Mouse (Mus musculus) cerebellum, postnatal 14 days (tissue): Measurements from ENCODE around the gene Glipr2.
A peak's percentile ranks its signal among the peaks of the same experiment; 100 is the strongest.

Experiments used
- DNase-seq, 2 experiments: peaks; one replicate each; pipeline ENCODE4 v3.0.0; 2021; ENCODE audit warnings: mixed read lengths in 2 of 2

The Glipr2 gene

DNA sequence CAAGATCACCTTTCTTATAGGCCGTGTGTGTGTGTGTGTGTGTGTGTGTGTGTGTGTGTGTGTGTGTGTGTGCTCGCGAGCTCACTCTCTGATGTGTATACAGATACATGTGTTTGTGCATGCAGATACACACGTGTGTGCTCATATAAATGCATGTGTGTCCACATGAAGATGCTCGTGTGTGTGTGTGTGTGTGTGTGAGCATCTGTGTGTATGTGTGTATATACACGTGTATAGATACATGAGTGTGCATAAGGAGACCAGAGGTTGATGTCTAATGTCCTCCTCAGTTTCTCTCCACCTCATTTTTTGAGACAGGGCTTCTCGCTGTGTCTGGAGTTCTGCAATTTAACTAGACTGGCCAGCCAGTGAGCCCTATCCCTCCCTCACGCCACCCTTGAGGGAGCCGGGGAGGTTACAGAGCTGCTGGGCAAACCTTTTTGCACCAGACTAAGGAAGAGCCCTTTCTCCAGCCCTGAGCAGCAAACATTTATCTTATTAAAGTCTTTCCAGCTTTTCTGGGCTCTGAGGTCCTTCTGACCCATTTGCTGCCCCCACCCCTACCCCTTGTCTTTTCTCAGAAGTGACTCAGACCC lies 14.4 kb downstream of the Glipr2 start:
- no peak for DNase-seq

DNA sequence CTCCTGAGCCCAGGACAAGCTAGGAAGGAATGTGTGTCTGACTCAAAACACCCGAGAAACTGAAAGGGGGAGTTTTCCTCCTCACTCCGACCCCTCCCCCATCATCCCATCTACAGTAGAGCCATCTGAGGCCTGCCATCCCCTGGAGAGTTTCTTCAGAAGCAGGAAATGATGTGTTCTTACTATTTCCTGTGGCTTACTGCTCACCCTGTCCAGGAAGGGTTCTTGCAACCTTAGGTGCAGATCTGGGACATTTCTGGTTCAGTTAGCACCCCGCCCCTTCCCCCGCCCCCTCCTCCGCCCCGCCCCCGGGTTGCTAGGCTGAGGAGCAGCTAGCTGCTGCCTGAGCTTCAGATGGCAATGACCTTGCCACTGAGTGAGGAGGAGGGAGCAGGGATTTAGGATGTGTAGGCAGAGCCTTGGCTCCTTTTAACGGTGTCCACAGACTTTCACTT lies 15.0 kb downstream of the Glipr2 start:
- no peak for DNase-seq

DNA sequence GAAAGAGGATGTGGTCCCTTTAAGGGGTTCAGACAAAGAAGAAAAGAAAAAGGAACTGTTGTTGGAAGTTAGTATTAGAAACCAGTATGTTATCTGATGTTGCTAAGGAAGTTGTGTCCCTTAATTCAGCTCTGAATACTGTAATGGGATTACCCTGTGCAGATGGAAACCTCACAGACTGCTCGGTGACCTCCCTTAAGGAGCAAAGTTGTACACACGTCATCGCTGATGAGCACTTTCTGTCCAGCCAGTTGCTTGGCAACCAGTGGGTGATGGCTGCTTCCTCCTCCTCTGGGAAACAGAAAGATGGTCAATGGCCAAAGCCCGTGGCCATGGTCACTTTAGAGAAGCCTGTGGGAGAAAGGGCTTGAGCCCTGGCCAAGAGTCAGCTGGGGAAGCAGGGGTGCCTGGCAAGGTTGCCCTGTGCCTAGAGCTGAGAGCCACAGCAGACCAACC lies 16.4 kb downstream of the Glipr2 start:
- DNase-seq: peak; percentile 44 to 50

DNA sequence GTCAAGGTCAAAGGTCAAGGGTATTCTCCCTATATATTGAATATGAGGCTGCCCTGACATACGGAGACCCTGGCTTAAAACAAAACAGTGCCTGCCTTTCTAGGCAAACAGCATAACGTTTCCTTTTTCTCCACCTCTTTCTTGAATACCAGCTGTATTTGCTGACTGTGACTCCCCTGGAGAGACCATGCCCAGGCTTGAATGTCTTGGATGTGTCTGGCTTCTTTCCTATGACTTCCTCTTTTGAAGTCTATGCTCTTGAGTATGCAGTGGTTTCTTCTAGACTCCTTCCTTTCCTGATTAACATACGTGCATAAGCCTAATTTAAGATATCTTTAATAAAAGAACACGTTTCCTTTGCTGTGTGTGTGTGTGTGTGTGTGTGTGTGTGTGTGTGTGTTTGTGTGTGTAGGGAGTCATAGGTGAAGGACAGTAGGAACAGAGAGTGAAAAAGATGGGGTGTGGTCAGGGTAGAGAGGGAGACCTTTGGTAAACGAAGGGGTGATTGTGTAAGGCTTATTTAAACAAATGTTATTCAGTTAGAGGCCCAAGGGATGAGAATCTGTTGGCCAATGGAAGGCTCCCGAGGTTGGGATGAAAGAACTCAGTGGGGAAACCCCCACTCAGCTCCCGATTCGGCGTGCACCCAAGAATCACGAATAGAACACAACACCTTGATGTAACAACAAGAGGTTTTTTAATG lies 17.9 kb downstream of the Glipr2 start:
- DNase-seq: no peak

DNA sequence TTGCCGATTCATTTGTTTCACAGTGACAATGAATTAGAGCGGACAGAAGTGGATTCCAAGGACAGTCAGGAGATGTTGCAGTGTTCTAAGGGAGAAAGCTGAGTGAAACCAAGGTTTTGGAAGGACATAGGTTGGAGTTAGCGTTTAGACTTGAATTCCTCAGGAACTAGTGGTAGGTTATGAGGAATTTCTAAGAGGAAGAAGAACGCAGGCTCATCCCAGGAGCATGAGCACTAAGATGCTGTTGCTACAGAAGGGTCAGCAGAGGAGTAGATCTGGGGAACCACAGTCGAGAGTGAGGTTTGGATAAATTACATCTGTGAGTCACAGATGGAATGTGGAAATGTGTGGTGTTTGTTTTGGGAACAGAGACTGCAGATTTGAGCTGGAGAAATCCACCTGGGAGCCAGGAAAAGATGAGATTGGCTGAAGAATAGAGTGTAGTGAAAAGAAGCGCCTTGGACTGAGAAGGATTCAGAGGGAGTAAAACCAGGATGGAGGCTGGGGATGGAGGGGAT lies 19.1 kb downstream of the Glipr2 start:
- DNase-seq: no peak

DNA sequence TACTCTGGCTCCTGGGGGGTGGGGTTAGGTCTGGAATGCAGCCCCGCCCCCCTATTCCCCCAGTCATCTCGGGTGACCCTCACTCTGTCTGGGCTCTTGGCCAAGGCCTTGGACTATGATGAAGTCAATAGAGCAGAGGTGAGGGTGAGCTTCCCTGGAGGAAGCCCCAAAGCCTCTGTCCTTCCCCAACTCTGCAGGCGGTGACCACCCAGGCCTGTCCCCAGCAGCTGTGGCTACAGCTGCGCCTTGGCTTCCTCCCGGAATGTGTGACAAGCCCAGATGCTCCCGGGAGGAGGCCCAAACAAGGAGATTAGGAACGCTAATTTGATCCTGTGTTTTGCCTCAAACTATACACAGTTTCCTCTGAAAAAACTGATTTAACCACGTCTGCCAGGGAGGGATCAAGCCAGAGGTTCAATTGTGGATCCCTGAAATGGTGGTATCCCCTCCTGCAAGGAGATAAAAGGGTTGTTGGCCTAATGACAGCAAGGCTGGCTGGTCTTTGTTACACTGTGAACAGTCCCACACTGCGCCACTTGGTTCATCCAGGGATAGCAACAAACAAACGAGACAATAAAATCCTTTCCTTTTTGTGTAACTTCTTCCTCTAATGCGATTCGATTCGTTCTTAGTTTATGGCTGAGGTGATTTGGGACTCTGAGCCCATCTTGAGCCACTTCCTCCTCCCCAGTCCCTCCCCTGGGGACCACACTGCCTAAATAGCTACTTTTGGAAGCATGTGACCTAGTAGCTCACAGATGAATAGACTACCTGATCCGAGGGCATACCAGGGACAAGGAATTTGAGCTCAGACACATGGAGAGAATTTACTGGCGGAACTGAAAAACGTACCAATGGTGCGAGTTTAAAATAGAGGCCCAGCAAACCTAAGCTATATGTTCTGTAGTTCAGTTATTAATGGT lies 21.6 kb downstream of the Glipr2 start:
- DNase-seq: peak in 1 of 2 experiments; percentile 26

DNA sequence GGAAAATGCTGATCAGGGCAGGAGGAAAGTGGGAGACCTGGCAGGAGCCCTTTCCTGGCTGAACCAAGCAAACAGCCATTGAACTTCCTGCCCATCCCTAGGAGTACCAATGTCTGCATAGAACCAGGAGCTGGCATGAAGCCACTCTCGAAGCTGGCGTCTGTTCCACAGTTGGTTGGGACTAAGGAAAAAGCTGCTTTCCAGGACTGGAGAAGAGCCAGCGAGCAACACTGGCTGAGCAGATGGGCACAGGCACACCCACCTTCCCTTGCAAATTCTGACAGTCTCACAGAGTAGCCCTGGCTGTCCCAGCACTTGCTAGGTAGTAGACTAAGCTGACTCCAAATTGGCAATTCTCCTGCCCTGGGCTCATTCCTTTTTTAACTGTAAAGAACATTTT lies 22.5 kb downstream of the Glipr2 start:
- peak; percentile 97 to 98 for DNase-seq

DNA sequence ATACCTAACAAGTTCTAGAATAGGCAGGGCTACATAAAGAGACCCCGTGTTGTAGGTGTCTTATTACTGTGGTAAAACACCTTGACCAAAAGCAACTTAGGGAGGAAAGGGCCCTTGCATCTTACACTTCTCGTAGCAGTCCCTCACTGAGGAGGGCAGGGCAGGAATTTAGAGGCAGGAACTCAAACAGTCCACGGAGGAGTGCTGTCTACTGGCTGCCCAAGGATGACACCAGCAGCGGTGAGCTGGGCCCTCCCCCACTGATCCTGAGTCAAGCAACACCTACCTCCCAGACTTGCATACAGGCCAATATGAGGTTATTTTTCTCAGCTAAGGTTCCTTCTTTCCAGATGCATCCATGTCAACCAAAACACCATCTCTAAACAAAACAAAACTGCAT lies 23.0 kb downstream of the Glipr2 start:
- no peak for DNase-seq

DNA sequence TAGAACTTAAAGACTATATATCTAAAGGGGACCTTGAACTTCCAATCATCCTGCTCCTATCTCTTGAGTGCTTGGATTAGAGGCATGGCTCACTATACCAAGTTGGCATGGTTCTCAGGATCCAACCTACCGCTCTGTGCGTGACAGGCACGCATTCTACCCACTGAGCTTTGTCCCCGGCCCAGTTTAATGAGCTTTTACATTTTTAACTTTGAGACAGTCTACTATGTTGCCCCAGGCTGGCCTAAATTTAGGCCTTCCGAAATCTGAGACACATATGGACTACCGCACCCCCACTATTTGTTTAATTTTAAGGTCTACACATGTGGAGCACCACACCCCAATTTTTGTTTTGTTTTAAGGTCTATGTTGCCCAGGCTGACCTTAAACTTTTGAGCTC lies 23.6 kb downstream of the Glipr2 start:
- DNase-seq: no peak

DNA sequence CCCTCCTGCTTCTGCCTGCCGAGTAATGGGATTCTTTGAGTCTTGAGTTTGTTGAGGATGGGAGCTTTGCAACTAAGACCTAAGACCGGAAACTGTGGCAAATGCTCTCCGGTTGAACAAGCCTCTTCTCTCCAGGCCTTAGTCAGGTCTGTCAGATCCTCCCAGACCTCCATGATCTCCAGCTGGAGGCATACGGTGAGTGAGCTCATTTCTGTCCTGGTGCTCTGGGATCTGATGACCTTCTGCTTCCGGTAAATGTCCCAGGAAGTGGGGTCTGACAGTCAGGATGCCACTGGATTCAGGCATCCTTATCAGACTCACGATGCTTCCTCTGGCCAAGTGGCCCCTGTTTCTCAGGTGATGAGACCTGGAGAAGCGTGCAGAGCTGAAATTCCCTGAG lies 24.1 kb downstream of the Glipr2 start:
- no peak for DNase-seq

DNA sequence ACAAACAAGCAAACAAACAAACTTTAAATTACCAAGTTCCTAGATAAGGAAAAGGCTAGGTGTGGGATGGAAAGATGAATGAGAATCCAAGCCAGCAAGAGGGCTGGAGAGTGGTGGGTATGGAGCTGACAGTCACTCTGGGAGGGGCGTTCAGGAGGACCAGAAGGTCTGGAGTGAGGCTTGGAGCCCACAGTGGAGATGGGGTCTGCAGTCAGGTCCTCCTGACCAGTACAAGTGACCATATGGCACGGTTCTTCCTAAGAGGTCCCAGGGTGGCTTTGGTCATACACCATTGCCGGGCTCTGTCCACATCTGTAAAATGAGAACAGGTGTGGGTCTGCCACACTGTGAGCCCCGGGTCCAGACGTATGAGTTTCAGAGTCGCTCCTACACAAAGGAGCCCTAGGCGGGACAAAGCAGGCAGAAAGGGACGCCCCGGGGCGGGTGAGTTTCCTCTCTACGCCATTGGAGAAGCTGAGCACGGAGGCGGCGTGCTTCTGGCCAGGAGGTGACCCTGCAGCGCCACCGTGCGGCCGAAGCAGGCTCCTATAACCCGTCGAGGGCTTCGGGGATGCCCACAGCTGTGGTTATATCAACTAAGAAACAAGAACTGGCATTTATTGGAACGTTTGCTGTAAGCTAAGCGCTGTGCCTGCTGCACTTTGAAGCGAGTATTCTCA lies 25.0 kb downstream of the Glipr2 start:
- DNase-seq: peak; percentile 95 to 97

DNA sequence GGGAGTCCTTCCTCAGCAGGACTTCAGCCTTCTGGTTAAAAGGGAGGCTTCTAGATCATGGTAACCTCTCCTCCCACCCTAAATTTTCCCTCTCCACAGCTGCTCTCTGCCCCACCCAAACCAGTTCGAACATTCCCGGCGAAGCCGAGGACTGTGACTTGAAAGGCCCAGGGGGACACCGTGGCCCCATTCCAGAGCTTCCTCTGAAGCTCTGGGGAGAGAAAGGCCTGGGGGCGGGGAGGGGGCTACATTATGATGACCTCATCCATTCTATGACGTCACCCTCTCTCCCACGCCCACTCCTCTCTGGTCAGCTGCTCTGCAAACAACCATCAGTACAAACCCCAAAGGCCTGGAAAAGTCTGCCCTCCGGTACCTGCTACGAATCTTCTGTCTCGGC lies 26.0 kb downstream of the Glipr2 start, which contains the start of gene Ccin:
Ccin (plus strand) TSS at position 303 of the 400 bp plus-strand sequence.
- DNase-seq: no peak

DNA sequence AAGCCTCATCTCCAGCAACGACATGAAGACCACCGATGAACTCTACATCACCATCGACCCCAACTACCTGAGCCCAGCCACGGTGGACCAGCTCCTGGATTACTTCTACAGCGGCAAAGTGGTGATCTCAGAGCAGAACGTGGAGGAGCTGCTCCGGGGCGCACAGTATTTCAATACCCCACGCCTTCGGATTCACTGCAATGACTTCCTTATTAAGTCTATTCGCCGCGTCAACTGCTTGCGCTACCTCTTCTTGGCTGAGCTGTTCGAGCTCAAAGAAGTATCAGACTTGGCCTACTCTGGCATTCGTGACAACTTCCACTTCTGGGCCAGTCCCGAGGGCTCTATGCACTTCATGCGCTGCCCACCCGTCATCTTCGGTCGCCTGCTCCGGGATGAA lies 26.6 kb downstream of the Glipr2 start:
- no peak for DNase-seq

DNA sequence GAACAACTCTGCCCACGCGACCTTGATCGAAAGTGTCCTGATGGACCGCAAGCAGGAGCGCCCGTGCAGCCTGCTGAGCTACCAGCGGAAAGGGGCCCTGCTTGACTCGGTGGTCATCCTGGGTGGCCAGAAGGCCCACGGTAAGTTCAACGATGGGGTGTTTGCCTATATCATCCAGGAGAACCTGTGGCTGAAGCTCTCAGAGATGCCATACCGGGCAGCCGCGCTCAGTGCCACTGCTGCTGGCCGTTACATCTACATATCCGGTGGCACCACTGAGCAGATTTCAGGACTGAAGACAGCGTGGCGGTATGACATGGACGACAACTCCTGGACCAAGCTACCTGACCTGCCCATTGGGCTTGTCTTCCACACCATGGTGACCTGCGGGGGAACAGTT lies 27.1 kb downstream of the Glipr2 start:
- no peak for DNase-seq

DNA sequence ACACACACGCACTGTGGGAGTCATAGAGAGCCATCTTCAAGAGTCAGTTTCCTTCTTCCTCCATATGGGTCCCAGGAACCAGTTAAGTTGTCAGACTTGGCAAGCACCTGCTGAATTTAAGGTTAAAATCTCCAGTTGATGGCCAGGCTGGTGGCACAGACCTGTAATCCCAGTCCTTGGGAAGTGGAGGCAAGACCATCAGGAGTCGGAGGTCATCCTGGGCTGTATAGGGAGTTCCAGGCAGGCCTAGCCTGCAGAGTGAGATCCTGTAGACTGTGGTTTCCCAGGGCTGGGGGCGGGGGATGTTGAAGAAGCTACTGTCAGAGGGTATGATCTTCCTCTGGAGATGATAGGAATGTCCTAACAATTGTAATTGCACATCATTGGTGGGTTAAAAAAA lies 31.8 kb downstream of the Glipr2 start:
- DNase-seq: no peak

DNA sequence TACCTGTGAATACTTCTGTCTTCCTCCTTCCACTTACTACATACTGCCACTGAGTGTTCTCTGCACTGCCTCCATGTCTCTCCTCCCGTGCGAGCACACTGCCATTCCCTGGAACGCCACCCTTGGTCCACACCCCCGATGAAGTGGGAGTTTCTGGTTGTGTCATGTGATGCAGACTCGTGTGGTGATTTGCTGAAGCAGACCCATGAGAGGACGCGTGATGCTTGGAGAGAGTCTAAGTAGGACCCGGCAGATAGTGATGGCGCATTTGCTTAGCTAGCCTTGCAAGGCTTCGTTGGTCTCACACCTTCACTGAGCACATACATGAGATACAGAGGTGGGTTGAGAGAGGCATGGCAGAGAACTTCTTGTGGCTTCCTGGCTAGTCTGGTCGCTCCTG lies 35.9 kb downstream of the Glipr2 start:
- no peak for DNase-seq

DNA sequence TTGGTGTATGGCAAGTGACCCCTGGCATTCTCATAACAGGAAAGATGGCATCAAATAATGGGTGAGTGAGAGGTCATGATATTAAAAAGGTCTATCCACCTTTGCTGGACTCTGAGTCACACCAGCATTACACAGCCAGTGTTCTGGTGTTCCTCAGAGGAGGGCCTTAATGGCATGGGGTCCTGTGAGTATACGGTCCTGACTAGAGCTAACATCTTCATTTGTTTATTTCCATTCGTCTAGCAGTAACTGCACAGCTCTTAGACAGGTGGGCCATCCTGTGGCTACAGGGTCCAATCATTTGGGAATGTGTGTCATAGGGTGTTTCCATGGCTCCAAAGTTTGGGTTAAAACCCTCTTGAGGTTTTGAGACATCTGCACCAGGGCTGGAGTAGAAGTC lies 37.1 kb downstream of the Glipr2 start:
- no peak for DNase-seq

DNA sequence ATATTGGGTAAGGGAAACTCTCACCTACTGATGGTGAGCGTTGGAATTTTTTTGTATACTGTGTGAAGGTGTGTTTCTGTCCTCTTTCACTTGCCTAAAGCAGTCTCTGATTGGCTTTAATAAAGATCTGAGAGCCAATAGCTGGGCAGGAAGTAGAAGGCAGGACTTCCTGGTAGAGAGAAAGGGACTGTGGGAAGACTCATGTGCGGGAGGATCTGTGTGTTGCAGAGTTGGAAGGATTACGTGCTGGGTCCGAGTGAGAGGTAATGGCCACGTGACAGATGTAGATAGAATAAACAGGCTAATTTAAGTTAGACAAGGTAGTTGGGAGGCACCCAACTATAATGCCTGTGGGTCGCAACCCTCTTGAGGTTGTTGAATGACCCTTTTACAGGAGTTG lies 46.4 kb downstream of the Glipr2 start:
- no peak for DNase-seq

DNA sequence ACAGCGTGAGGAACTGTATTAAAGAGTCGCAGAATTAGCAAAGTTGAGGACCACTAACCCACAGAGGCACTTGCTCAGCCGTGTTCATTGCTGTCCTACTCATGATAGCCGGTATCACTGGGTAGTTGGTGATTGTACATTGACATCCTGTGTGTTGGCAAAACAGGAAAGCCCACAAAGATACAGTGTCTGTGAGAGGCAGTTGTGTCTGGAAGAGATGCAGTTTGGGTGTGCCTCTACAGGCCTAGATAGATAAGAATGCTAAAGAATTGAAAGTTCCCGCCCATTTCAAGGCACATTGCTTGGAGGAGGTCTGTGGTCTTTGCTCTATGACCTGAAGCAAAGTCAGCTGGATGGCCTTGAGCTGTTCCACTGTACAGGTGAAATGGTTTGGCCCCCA lies 46.9 kb downstream of the Glipr2 start, which contains the start of gene Clta:
Clta (plus strand) TSS at position 327 of the 400 bp plus-strand sequence.
- no peak for DNase-seq

DNA sequence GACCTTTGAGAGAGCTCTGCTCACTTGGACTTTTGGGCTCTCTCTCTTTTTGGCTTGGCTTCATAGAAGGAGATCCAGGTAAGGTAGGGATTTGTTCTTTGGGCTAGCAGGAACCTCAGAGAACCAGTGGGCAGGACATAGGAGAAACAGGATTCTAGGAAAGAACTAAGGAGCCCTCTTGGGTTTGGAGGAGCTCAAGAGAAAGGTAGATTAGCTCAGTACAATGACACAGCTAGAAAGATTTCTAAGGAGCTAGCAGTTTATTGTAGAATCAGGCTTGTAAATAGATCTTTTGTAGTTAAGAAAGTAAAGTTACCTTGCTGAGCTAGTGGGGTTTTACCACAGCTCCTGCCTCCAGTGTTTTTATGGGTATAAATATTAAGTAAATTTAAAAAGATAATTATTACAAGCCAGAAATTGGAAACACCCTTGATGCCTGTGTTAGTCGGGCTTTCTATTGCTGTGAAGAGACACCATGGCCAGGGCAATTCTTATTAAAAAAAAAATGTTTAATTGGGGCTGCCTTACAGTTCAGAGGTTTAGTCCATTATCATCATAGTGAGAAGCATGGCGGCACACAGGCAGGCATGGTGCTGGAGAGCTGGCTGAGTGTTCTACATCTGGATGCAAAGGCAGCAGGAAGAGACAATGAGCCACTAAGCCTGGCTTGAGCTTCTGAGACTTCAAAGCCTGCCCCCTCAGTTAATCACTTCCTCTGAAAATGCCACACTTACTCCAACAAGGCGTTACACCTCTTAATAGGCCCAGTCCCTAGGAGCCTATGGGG lies 47.6 kb downstream of the Glipr2 start:
- no peak for DNase-seq

DNA sequence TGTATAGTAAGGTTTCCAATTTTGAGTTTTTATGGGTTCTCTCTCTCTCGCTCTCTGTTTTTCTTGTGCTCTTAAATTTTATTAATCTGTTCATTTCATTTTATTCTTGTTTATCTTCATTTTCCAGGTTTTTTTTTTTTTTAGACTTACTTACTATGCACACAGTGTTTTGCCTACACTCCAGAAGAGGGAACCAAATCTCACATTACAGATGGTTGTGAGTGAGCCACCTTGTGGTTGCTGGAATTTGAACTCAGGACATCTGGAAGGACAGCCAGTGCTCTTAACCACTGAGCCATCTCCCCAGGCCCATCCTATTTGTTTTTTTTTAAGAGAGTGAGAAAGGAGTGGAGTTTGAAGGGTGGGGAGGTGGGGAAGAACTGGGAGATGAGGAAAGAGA lies 53.0 kb downstream of the Glipr2 start:
- DNase-seq: no peak

DNA sequence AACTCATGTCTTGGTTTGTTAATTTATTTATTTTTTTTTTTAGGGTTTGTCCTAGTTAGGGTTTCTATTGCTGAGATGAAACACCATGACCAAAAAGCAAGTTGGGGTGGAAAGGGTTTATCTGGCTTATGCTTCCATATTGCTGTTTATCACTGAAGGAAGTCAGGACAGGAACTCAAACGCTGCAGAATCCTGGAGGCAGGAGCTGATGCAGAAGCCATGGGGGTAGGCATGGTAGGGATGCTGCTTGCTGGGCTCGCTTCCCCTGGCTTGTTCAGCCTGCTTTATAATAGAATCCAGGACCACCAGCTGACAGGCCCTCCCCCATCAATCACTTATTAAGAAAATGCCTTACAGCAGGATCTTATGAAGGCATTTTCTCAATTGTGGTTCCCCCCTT lies 53.7 kb downstream of the Glipr2 start:
- DNase-seq: no peak
